Comparison of ENCODE assay signal across 7 mouse cellular contexts in the genomic region with DNA sequence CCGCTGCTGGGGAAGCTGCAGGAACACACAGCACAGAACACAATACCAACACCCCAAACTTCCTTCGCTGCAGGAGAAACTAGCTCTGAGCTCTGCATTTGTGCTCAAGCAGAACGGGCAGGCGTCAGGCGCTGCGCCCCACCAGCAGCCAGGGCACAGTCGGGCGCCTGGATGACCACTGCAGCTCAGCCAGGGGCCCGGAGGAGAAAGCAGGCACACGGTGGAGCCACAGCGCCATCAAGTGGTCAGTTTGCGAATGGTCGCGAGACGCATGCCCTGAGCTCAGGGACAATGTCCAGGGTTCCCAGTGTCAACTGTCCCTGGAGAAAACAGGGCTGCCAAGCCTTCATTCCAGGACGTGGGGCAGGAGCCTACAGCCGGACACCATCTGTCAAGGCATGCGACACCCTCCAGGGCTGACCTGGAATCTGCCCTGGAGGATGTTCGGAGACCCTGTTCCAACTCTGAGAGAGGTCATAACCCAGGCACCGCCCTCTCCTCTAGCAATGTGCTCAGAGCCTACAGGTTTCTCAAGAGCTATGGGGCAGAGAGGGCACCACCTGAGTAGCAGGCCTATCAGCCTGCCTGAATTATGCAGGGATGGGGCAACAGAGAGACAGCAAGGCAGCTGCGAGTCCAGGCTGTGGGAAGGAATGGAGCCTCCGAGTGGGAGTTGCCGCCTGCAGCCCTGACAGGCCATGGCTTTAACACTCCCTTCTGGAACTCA.
DNase-seq lines count a peak whose midpoint lies in the region; ATAC-seq lines count a peak whose summit lies in the region.

No protein-coding gene starts in this region.

- H3K4me1 ChIP-seq in embryonic facial prominence, embryonic 12.5 days: peaks cover 31% of the 10 kb centered on the region
- peaks cover 59% of the 10 kb centered on the region for H3K4me1 ChIP-seq in limb, embryonic 12.5 days (replicated peaks)
- H3K4me1 ChIP-seq in midbrain, embryonic 14.5 days (ENCODE audit: control insufficient read depth, insufficient read depth, low read length): peaks cover 26% of the 10 kb centered on the region

- ATAC-seq in embryonic facial prominence, embryonic 12.5 days (ENCODE audit: insufficient number of reproducible peaks, insufficient read depth, low FRiP score, low TSS enrichment): peak; percentile 67; the same call in 1 of the 2 replicates
- 0 out of 2 replicates have a peak, but pooled peaks have one; percentile 38 for ATAC-seq in limb, embryonic 12.5 days (ENCODE audit: insufficient number of reproducible peaks, insufficient read depth, low FRiP score, low TSS enrichment, low read depth)
- ATAC-seq in midbrain, embryonic 14.5 days (ENCODE audit: low FRiP score, low TSS enrichment): peak; percentile 59; the same call in 1 of the 2 replicates

- H3K4me3 ChIP-seq in embryonic facial prominence, embryonic 12.5 days: peak overlapping the region; percentile 28
- H3K4me3 ChIP-seq in limb, embryonic 12.5 days (replicated peaks): peak overlapping the region; percentile 27
- H3K4me3 ChIP-seq in midbrain, embryonic 14.5 days (replicated peaks; ENCODE audit: low read depth, low read length): peak overlapping the region; percentile 31

- H3K27me3 ChIP-seq in embryonic facial prominence, embryonic 12.5 days: 0 out of 2 replicates have a peak, but pooled peaks cover 2% of the 10 kb centered on the region
- H3K27me3 ChIP-seq in limb, embryonic 12.5 days: peaks cover 9% of the 10 kb centered on the region
- H3K27me3 ChIP-seq in midbrain, embryonic 14.5 days (ENCODE audit: control insufficient read depth, insufficient read depth, low read length): no peaks in the 10 kb centered on the region

- peak; percentile 88 to 91 for DNase-seq in adrenal gland, postnatal 36 days
- peak; percentile 85 to 91 for DNase-seq in heart, adult 18-20 months
- DNase-seq in kidney, adult 18-20 months: peak; percentile 89
- peak; percentile 91 for DNase-seq in midbrain, embryonic 14.5 days
- peak; percentile 36 to 68 for DNase-seq in spleen, postnatal 10 days (ENCODE audit: low spot score in 2 of 2)

- no peak overlapping the region for H3K27ac ChIP-seq in embryonic facial prominence, embryonic 12.5 days
- H3K27ac ChIP-seq in limb, embryonic 12.5 days: peak overlapping the region; percentile 71
- H3K27ac ChIP-seq in midbrain, embryonic 14.5 days (replicated peaks; ENCODE audit: low read depth, low read length): peak overlapping the region; percentile 45; the same call in 1 of the 2 replicates

- 0 out of 2 replicates have a peak overlapping the region, but pooled peaks have one; percentile 24 for H3K9ac ChIP-seq in embryonic facial prominence, embryonic 12.5 days
- peak overlapping the region; percentile 40; the same call in 1 of the 2 replicates for H3K9ac ChIP-seq in limb, embryonic 12.5 days (replicated peaks)
- peak overlapping the region; percentile 47 for H3K9ac ChIP-seq in midbrain, embryonic 14.5 days (replicated peaks; ENCODE audit: low read length)

- 3% methylated on average over 23 of the region's 23 CpGs for WGBS in embryonic facial prominence, embryonic 12.5 days
- 4% methylated on average over 23 of the region's 23 CpGs for WGBS in limb, embryonic 12.5 days
- WGBS in midbrain, embryonic 14.5 days: 8% methylated on average over 23 of the region's 23 CpGs

- H3K4me2 ChIP-seq in embryonic facial prominence, embryonic 12.5 days (replicated peaks): peak overlapping the region; percentile 58
- peak overlapping the region; percentile 60 for H3K4me2 ChIP-seq in limb, embryonic 12.5 days
- peak overlapping the region; percentile 62 for H3K4me2 ChIP-seq in midbrain, embryonic 14.5 days (ENCODE audit: low read length)

- H3K36me3 ChIP-seq in embryonic facial prominence, embryonic 12.5 days: no peaks in the 10 kb centered on the region
- peaks cover 13% of the 10 kb centered on the region; the same call in 1 of the 2 replicates for H3K36me3 ChIP-seq in limb, embryonic 12.5 days
- H3K36me3 ChIP-seq in midbrain, embryonic 14.5 days (ENCODE audit: control insufficient read depth, insufficient read depth, low read length): no peaks in the 10 kb centered on the region

- no peaks in the 10 kb centered on the region for H3K9me3 ChIP-seq in embryonic facial prominence, embryonic 12.5 days
- H3K9me3 ChIP-seq in limb, embryonic 12.5 days: no peaks in the 10 kb centered on the region
- no peaks in the 10 kb centered on the region for H3K9me3 ChIP-seq in midbrain, embryonic 14.5 days (ENCODE audit: control insufficient read depth, low read length)
